Mouse (Mus musculus) heart, adult 11 months (tissue): Measurements from ENCODE around the gene Gm11549.

ENCODE experiments used
- DNase-seq: peaks from one replicate; pipeline ENCODE4 v3.0.0; 2022

Gm11549 gene

GRCm38 (mm10) chr3:36521073-36522060 lies at the start of gene Gm11549:
Gene Gm11549, minus strand, starts transcription at chr3:36521813.
- DNase-seq = peak; percentile 87

GRCm38 (mm10) chr3:36569836-36570235 lies 48.2 kb upstream of the Gm11549 start:
- peak; percentile 64 for DNase-seq

- peak; percentile 37 for DNase-seq
Measured at GRCm38 (mm10) chr3:36563666-36564065, 42.1 kb upstream of the Gm11549 start.

- DNase-seq = no peak
Measured at GRCm38 (mm10) chr3:36559606-36560005, 38.0 kb upstream of the Gm11549 start.

GRCm38 (mm10) chr3:36557601-36558000 lies 36.0 kb upstream of the Gm11549 start:
- peak; percentile 37 for DNase-seq

GRCm38 (mm10) chr3:36552406-36553047 lies 30.9 kb upstream of the Gm11549 start, which contains the start of gene Exosc9:
Gene Exosc9, plus strand, starts transcription at chr3:36552606.
- peak; percentile 99 for DNase-seq

- peak; percentile 93 for DNase-seq
Measured at GRCm38 (mm10) chr3:36551851-36552384, 30.3 kb upstream of the Gm11549 start.

- peak; percentile 97 for DNase-seq
Measured at GRCm38 (mm10) chr3:36551343-36551742, 29.7 kb upstream of the Gm11549 start.

GRCm38 (mm10) chr3:36544961-36545360 lies 23.3 kb upstream of the Gm11549 start:
- DNase-seq = peak; percentile 39

GRCm38 (mm10) chr3:36541399-36541798 lies 19.8 kb upstream of the Gm11549 start:
- DNase-seq = peak; percentile 6

GRCm38 (mm10) chr3:36540756-36541155 lies 19.1 kb upstream of the Gm11549 start:
- peak; percentile 87 for DNase-seq

- DNase-seq = peak; percentile 96
Measured at GRCm38 (mm10) chr3:36537701-36538470, 16.3 kb upstream of the Gm11549 start.

GRCm38 (mm10) chr3:36536041-36536440 lies 14.4 kb upstream of the Gm11549 start:
- peak; percentile 89 for DNase-seq

- peak; percentile 77 for DNase-seq
Measured at GRCm38 (mm10) chr3:36533201-36533672, 11.6 kb upstream of the Gm11549 start.

- peak; percentile 49 for DNase-seq
Measured at GRCm38 (mm10) chr3:36532738-36533137, 11.1 kb upstream of the Gm11549 start.

GRCm38 (mm10) chr3:36531979-36532542 lies 10.4 kb upstream of the Gm11549 start:
- DNase-seq = peak; percentile 83

GRCm38 (mm10) chr3:36531242-36531641 lies 9.6 kb upstream of the Gm11549 start:
- DNase-seq = peak; percentile 62

- DNase-seq = peak; percentile 80
Measured at GRCm38 (mm10) chr3:36530781-36531180, 9.2 kb upstream of the Gm11549 start.

GRCm38 (mm10) chr3:36530345-36530744 lies 8.7 kb upstream of the Gm11549 start:
- peak; percentile 97 for DNase-seq

GRCm38 (mm10) chr3:36524466-36524865 lies 2.9 kb upstream of the Gm11549 start:
- DNase-seq = peak; percentile 66

- peak; percentile 56 for DNase-seq
Measured at GRCm38 (mm10) chr3:36522137-36522536, 524 bp upstream of the Gm11549 start.

- peak; percentile 18 for DNase-seq
Measured at GRCm38 (mm10) chr3:36516196-36516595, 5.4 kb downstream of the Gm11549 start.
